Mouse (Mus musculus) MEL (cell line): ENCODE results near the gene Creb3l1.

Source experiments
- CTCF ChIP-seq, 3 experiments: IDR thresholded peaks in 2 of 3; conservative IDR thresholded peaks in 1 of 3; 2 replicates each; pipeline ENCODE4 v1.5.1; 2011 to 2012; ENCODE audit warnings: low read length in 3 of 3, low read depth in 2 of 3, mild to moderate bottlenecking in 2 of 3, improper control_type of control experiment in 1 of 3, inconsistent platforms in 1 of 3, mixed read lengths in 1 of 3, moderate library complexity in 1 of 3; ENCODE audit not compliant: control insufficient read depth in 1 of 3, insufficient read depth in 1 of 3, poor library complexity in 1 of 3, severe bottlenecking in 1 of 3
- E2F4 ChIP-seq: IDR thresholded peaks from 2 replicates; pipeline ENCODE4 v1.6.1; 2011; ENCODE audit warnings: low read depth, low read length, improper control_type of control experiment, borderline replicate concordance
- EP300 ChIP-seq, 2 experiments: IDR thresholded peaks; 2 replicates each; pipeline ENCODE4 v1.6.1; 2011; ENCODE audit warnings: improper control_type of control experiment in 2 of 2, low read length in 2 of 2, low read depth in 1 of 2, mild to moderate bottlenecking in 1 of 2
- GATA1 ChIP-seq: IDR thresholded peaks from 2 replicates; pipeline ENCODE4 v1.6.1; 2011; ENCODE audit warnings: low read depth, low read length, improper control_type of control experiment
- NRF1 ChIP-seq: IDR thresholded peaks from 2 replicates; pipeline ENCODE4 v1.6.1; 2014; ENCODE audit warnings: low read depth, mild to moderate bottlenecking, inconsistent platforms, low read length, improper control_type of control experiment, moderate library complexity; ENCODE audit not compliant: poor library complexity, insufficient read depth, severe bottlenecking
- POLR2A ChIP-seq, 2 experiments: IDR thresholded peaks; 2 replicates each; pipeline ENCODE4 v1.6.1; 2011 to 2012; ENCODE audit warnings: low read length in 2 of 2, mild to moderate bottlenecking in 2 of 2, control low read depth in 1 of 2, improper control_type of control experiment in 1 of 2, low read depth in 1 of 2, moderate library complexity in 1 of 2; ENCODE audit not compliant: control insufficient read depth in 1 of 2, insufficient read depth in 1 of 2, poor library complexity in 1 of 2
- POLR2AphosphoS2 ChIP-seq: IDR thresholded peaks from 2 replicates; pipeline ENCODE4 v1.6.1; 2011; ENCODE audit warnings: low read length, improper control_type of control experiment
- TBP ChIP-seq: IDR thresholded peaks from 2 replicates; pipeline ENCODE4 v1.8.0; 2011; ENCODE audit warnings: low read depth, low read length, improper control_type of control experiment
- ZKSCAN1 ChIP-seq: IDR thresholded peaks from 2 replicates; pipeline ENCODE4 v1.6.1; 2012; ENCODE audit warnings: low read depth, mild to moderate bottlenecking, inconsistent platforms, low read length, improper control_type of control experiment, moderate library complexity

DNA sequence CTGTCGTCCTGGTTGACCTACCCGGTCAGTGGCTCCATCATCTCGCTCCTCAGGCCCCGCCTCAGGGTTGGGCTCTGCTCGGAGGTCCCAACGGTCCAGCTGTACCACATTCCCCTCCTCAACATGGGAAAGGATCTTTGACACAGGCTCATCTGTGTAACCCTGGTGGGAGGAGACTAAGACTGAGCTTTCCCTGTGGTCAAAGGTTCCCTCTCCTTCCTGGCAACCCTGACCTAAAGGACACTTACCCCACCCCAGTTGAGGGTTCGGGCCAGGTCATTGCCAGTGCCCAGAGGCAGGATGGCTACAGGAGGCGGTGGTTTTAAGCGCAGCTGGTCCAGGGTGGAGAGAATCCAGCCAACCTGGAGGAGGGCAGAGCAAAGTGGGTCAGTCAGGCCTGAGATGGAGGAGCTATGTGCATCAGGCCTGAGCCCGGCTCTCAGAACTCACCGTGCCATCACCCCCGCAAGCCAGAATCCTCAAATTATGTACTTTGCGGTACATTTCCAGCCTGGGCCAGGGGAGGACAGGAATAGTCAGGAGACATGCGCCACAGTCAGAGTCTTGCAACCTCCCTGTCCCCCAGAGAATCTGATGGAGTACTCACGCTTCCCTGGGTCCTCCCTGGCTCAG lies 84.9 kb downstream of the Creb3l1 start:
- TF ChIP-seq CTCF (IDR thresholded peaks at IDR 0.05 in 2 of 3, conservative IDR thresholded peaks at IDR 0.05 in 1 of 3; ENCODE audit: control insufficient read depth in 1 of 3, insufficient read depth in 1 of 3, low read depth in 2 of 3, low read length in 3 of 3, poor library complexity in 1 of 3, severe bottlenecking in 1 of 3) (no peak), NRF1 (no peak), EP300 (IDR thresholded peaks at IDR 0.05; ENCODE audit: low read depth in 1 of 2, low read length in 2 of 2) (no peak), GATA1 (no peak), E2F4 (no peak), POLR2AphosphoS2 (no peak), ZKSCAN1 (no peak), POLR2A (IDR thresholded peaks at IDR 0.05; ENCODE audit: control insufficient read depth in 1 of 2, insufficient read depth in 1 of 2, low read depth in 1 of 2, low read length in 2 of 2, poor library complexity in 1 of 2) (no peak; a peak in 1 of 4 replicates), TBP (no peak)
